Mouse (Mus musculus) CH12F3 (cell line): ENCODE measurements around the gene Fam241a.

Experiments used
- in situ Hi-C: fragments of 300-500 bp; cut with MboI; formaldehyde crosslinking; loops from 2 replicates; pipeline ENCODE4 v1.14.3; 2020; ENCODE audit warnings: low sequenced_read_pairs

Gene Fam241a

GRCm38 (mm10) chr3:127879968-127880367 is 16.2 kb downstream of the Fam241a start:
- in situ Hi-C loops = no loop called here

DNA sequence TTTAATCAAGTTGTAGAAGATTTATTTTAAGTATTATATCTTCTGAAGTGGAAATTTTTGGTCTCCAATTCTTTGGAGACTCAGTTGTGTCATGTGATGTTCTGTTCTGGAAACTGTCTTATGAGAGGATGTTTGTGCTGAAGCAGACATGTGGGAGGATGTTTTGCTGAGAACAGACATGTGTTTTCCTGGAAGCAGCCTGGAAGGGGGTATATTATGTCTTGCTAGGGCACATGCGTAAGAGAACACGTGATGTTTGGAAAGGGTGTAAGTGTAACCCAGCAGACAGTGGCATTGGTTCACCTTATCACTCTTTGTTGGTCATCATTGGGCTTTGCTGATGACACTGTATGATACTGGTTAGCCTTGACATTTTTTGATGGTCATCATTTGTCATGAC is 20.6 kb downstream of the Fam241a start:
- in situ Hi-C loops = no loop called here

DNA sequence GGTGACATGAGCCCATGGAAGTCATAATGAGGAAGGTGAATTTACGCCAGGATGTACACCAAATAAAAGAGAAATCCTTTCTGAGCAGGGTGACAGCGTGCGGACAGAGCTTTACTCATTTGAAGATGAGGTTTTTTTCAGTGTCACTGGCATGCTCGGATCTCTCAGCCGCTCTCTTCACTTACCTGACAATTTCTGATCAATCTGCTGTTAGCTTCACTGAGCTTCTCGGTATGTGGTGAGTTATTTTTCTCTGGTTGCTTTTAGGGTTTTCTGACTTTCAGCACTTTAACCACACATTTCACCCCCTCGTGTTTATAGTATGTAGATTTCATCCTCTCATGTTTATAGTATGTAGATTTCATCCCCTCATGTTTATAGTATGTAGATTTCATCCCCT is 21.1 kb downstream of the Fam241a start:
- in situ Hi-C loops = no loop called here

DNA sequence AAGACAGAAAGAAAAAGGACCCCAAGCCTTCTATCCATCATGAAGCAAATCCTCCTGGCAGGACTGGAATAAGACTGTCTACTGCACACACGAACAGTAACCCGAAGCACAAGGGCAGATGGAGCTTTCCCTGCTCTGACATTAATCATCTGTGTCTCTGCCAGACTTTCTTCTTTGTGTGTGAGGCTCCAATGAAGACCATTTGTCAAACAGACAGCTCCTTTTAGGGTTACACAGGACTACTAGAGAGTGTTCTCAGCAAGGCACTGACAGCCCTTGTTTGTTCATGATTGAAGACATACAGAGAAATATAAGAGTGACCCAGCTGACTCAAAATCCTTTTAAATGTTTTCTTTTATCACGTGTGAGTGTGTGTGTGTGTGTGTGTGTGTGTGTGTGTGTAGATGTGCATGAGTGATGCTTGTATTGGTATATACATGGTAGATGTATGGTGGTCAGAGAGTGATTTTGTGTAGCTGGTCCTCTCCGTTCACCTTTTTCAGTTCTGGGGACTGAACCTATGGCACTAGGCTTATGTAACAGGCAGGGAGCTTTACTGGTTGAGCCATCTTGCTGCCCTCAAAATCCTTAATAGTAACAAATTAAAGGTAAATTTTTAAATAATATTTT is 21.8 kb downstream of the Fam241a start:
- in situ Hi-C loops = no loop called here

DNA sequence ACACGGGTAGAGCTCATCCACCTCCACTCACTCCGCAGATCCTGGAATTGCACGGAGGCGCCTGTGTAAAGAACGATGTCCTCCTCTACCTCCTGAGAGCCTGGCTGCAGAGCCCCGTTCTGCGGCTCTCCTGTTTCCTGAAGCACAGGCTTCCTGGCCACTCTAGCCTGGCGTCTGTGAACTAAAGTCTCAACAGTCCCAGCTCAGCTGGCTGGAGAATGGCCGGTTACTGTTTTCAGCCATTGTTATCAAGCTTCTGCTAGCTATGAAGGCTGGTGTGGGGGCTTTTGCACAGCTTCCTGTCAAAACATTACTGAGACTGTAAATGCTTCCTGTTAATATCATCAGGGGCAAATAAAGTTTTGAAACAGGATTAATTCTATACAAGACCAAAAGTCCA is 24.5 kb downstream of the Fam241a start:
- in situ Hi-C loops = no loop called here

- in situ Hi-C loops = no loop called here
Measured at GRCm38 (mm10) chr3:127868880-127869279, 27.2 kb downstream of the Fam241a start.

GRCm38 (mm10) chr3:127868046-127868758 is 27.9 kb downstream of the Fam241a start:
- in situ Hi-C loops = no loop called here

DNA sequence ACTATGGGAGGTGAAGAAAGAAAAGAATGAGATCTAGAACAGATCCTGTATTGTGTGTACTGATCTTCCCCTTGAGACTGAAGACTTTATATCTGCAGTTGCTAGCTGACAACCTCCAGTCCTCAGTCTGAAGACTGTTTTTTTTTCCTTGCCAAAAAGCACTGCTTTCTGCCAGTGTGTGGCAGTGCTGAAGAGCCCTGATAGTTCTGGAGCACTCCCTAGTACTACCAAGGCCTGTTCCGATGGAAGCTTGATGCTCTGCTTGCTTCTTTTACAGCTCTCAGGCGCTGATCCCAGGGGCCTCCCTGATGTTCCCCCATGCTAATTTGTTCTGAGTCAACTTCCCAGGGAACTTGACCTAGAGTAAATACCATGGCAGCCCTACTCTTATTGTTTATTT is 31.9 kb downstream of the Fam241a start:
- in situ Hi-C loops = no loop called here

DNA sequence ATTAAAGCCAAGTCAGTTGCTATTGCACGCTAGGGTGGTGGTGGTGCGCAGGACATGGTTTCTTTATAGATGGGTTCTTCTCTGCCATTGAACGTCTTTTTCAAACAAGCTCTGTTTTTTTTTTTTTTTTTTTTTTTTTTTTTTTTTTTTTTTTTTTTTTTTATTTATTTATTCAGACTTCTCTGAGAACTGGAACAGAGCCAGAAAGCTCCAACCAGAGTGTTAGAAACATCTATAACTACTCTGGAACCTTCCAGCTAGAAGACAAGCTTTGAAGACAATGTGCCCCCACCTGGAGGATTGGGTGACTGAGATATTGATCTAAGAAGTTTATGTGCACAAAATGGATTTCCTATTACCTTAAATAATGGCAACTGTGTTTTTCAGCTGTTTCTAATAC is 32.6 kb downstream of the Fam241a start:
- in situ Hi-C loops = no loop called here

GRCm38 (mm10) chr3:127862479-127862878 is 33.6 kb downstream of the Fam241a start:
- in situ Hi-C loops = no loop called here

GRCm38 (mm10) chr3:127861340-127861739 is 34.8 kb downstream of the Fam241a start:
- in situ Hi-C loops = no loop called here

GRCm38 (mm10) chr3:127853431-127854206 is 42.5 kb downstream of the Fam241a start:
- in situ Hi-C loops = no loop called here

GRCm38 (mm10) chr3:127852722-127853121 is 43.4 kb downstream of the Fam241a start:
- in situ Hi-C loops = no loop called here

GRCm38 (mm10) chr3:127850776-127851646 is 45.1 kb downstream of the Fam241a start:
- in situ Hi-C loops = no loop called here

DNA sequence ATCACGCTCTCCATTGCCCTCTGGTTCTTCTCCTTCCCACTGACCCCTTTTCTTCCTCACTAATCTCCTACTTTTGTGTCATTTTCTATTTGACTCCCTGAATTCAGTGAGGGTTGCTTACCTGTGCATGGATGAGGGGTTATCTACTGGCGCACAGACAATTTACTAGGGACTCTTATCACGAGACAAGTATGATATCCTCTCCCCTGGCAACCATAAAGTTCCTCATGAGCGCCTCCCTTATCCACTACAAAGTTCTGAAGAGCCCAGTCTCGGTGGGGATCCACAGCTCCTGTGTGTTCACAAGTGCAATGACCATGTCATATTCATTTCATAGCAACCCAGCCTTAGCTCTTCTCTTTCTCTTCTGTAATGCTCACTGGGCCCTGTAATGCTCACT is 46.2 kb downstream of the Fam241a start:
- in situ Hi-C loops = no loop called here

DNA sequence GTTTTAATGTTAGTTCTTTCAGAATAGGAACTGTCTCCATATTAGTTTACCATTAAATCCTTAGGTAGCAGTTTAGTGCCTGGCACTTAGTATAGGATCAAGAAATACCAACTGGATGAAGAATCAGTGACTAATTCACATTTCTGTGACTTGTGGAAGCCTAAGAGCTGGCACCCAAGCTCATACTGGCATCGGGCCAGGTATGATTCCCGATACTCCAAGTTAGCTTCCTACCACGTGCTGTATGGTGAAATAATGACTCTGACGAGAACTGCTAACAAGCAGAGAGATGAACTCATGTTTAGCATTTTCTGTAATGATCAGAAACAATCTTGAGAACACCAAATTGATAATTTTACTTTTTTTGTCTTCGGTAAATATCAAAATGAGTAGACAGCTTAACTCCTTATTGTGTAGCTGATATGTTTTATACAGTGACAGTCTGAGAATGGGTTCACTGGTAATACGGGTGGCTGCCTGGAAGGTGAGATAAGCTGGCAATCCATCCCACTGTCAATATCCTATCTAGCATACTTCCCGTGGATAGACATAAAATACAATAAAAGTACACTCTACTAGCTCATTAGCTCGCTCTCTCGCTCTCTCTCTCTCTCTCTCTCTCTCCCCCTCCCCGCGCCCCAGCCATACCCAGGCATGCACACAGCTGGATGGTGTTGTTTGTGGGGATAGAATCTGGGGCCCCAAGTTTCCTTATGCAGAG is 47.9 kb downstream of the Fam241a start:
- in situ Hi-C loops = no loop called here

DNA sequence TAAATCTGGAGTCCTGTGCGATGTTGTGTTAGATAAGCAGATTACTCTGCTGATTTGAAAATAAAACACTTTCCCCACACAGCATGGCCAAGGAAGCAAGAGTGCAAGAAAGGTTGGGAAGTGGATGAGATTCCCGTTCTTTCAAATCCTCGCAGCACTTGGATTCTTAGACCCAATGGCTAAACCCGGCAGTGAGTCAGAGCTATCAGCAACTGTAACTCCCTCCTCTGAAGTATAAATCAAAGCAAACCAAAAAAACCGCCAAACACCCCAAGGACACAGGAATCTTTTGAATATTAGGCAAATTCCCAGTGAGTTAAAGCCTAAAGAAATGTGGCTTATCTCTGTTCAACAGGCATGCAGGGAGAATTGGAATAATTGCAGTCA is 52.2 kb downstream of the Fam241a start:
- in situ Hi-C loops = no loop called here

GRCm38 (mm10) chr3:127843324-127843940 is 52.7 kb downstream of the Fam241a start:
- in situ Hi-C loops = no loop called here

DNA sequence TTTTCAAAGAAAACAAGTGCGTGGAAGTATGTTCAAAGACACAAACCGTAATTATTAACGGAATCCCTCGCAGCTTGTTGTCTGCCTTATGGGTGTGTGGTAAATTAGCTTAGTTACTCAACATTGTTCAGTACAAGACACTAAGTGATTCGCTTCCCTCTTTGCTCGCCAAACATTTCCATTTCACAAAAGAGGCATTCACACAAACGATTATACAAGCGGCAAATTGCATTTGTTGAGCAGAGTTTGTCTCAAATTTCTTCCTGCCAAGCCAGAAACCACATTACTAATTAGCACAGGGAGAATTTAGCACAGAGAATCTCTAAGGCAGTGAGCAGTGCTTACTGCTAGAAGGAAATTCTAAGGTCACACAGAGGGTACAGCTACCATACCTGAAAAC is 54.2 kb downstream of the Fam241a start:
- in situ Hi-C loops = no loop called here
